Mouse (Mus musculus): Measurements from ENCODE around the gene C3. TPM values are rescaled to one million over a fixed set of nuclear protein-coding genes. Genes with fewer than 3 reads are reported as not detected.

The C3 gene
- polyA plus RNA-seq, 1 experiment from 2014 or later: 2.6 TPM

- Histone ChIP-seq H3K27ac (replicated peaks; ENCODE audit: low read depth, low read length) (no peak overlapping the region), H3K27me3 (ENCODE audit: control insufficient read depth, insufficient read depth, low read length) (no peaks in the 10 kb centered on the region), H3K4me1 (ENCODE audit: control insufficient read depth, insufficient read depth, low read length) (no peaks in the 10 kb centered on the region), H3K4me3 (replicated peaks; ENCODE audit: low read depth, low read length) (no peak overlapping the region), H3K9me3 (ENCODE audit: control insufficient read depth, low read length) (no peaks in the 10 kb centered on the region), H3K36me3 (ENCODE audit: control insufficient read depth, insufficient read depth, low read length) (peaks cover 26% of the 10 kb centered on the region), H3K9ac (replicated peaks; ENCODE audit: low read length) (no peak overlapping the region), H3K4me2 (ENCODE audit: low read length) (no peak overlapping the region)
- 97% methylated on average over 1 of the region's 1 CpGs for WGBS
- DNase-seq (no peak), ATAC-seq (ENCODE audit: low FRiP score, low TSS enrichment) (no peak)
Observed at GRCm38 (mm10) chr17:57232200-57232599, 4.3 kb upstream of the C3 start.

- Histone ChIP-seq H3K36me3 (ENCODE audit: control insufficient read depth, insufficient read depth, low read length) (peaks cover 17% of the 10 kb centered on the region; the same call in 1 of the 2 replicates), H3K4me3 (replicated peaks; ENCODE audit: low read depth, low read length) (no peak overlapping the region), H3K27ac (replicated peaks; ENCODE audit: low read depth, low read length) (no peak overlapping the region), H3K4me2 (ENCODE audit: low read length) (no peak overlapping the region), H3K9ac (replicated peaks; ENCODE audit: low read length) (no peak overlapping the region), H3K4me1 (ENCODE audit: control insufficient read depth, insufficient read depth, low read length) (no peaks in the 10 kb centered on the region), H3K9me3 (ENCODE audit: control insufficient read depth, low read length) (no peaks in the 10 kb centered on the region), H3K27me3 (ENCODE audit: control insufficient read depth, insufficient read depth, low read length) (no peaks in the 10 kb centered on the region)
- ATAC-seq (ENCODE audit: low FRiP score, low TSS enrichment) (no peak), DNase-seq (no peak)
Observed at GRCm38 (mm10) chr17:57231321-57231771, 3.4 kb upstream of the C3 start.

- no peaks in the 10 kb centered on the region for H3K4me1 ChIP-seq (ENCODE audit: control insufficient read depth, insufficient read depth, low read length)
- H3K27me3 ChIP-seq (ENCODE audit: control insufficient read depth, insufficient read depth, low read length): no peaks in the 10 kb centered on the region
- H3K9me3 ChIP-seq (ENCODE audit: control insufficient read depth, low read length): no peaks in the 10 kb centered on the region
- no peak overlapping the region for H3K9ac ChIP-seq (replicated peaks; ENCODE audit: low read length)
- ATAC-seq (ENCODE audit: low FRiP score, low TSS enrichment) (no peak), DNase-seq (no peak)
- no peak overlapping the region for H3K4me2 ChIP-seq (ENCODE audit: low read length)
- WGBS: 72% methylated on average over 6 of the region's 6 CpGs
- no peak overlapping the region for H3K27ac ChIP-seq (replicated peaks; ENCODE audit: low read depth, low read length)
- H3K36me3 ChIP-seq (ENCODE audit: control insufficient read depth, insufficient read depth, low read length): peaks cover 12% of the 10 kb centered on the region; the same call in 1 of the 2 replicates
- H3K4me3 ChIP-seq (replicated peaks; ENCODE audit: low read depth, low read length): no peak overlapping the region
Observed at GRCm38 (mm10) chr17:57230728-57231125, 2.8 kb upstream of the C3 start.

- WGBS: 82% methylated on average over 15 of the region's 15 CpGs
- H3K4me2 ChIP-seq (ENCODE audit: low read length): no peak overlapping the region
- H3K27me3 ChIP-seq (ENCODE audit: control insufficient read depth, insufficient read depth, low read length): no peaks in the 10 kb centered on the region
- ATAC-seq (ENCODE audit: low FRiP score, low TSS enrichment) (no peak), DNase-seq (no peak)
- H3K4me1 ChIP-seq (ENCODE audit: control insufficient read depth, insufficient read depth, low read length): no peaks in the 10 kb centered on the region
- H3K36me3 ChIP-seq (ENCODE audit: control insufficient read depth, insufficient read depth, low read length): peaks cover 9% of the 10 kb centered on the region; the same call in 1 of the 2 replicates
- no peak overlapping the region for H3K4me3 ChIP-seq (replicated peaks; ENCODE audit: low read depth, low read length)
- H3K27ac ChIP-seq (replicated peaks; ENCODE audit: low read depth, low read length): no peak overlapping the region
- no peak overlapping the region for H3K9ac ChIP-seq (replicated peaks; ENCODE audit: low read length)
- H3K9me3 ChIP-seq (ENCODE audit: control insufficient read depth, low read length): no peaks in the 10 kb centered on the region
Observed at GRCm38 (mm10) chr17:57229851-57230727, 2.2 kb upstream of the C3 start.

GRCm38 (mm10) chr17:57228873-57229272, 937 bp upstream of the C3 start:
- H3K9me3 ChIP-seq (ENCODE audit: control insufficient read depth, low read length): no peaks in the 10 kb centered on the region
- H3K4me2 ChIP-seq (ENCODE audit: low read length): no peak overlapping the region
- no peak overlapping the region for H3K9ac ChIP-seq (replicated peaks; ENCODE audit: low read length)
- H3K36me3 ChIP-seq (ENCODE audit: control insufficient read depth, insufficient read depth, low read length): no peaks in the 10 kb centered on the region
- 83% methylated on average over 3 of the region's 3 CpGs for WGBS
- DNase-seq: no peak
- no peak for ATAC-seq (ENCODE audit: low FRiP score, low TSS enrichment)
- H3K4me3 ChIP-seq (replicated peaks; ENCODE audit: low read depth, low read length): no peak overlapping the region
- no peaks in the 10 kb centered on the region for H3K4me1 ChIP-seq (ENCODE audit: control insufficient read depth, insufficient read depth, low read length)
- H3K27ac ChIP-seq (replicated peaks; ENCODE audit: low read depth, low read length): no peak overlapping the region
- H3K27me3 ChIP-seq (ENCODE audit: control insufficient read depth, insufficient read depth, low read length): no peaks in the 10 kb centered on the region

GRCm38 (mm10) chr17:57227468-57227867, 468 bp downstream of the C3 start:
- Histone ChIP-seq H3K9me3 (ENCODE audit: control insufficient read depth, low read length) (no peaks in the 10 kb centered on the region), H3K4me1 (ENCODE audit: control insufficient read depth, insufficient read depth, low read length) (no peaks in the 10 kb centered on the region), H3K9ac (replicated peaks; ENCODE audit: low read length) (no peak overlapping the region), H3K27me3 (ENCODE audit: control insufficient read depth, insufficient read depth, low read length) (no peaks in the 10 kb centered on the region), H3K36me3 (ENCODE audit: control insufficient read depth, insufficient read depth, low read length) (no peaks in the 10 kb centered on the region), H3K4me2 (ENCODE audit: low read length) (no peak overlapping the region), H3K27ac (replicated peaks; ENCODE audit: low read depth, low read length) (no peak overlapping the region), H3K4me3 (replicated peaks; ENCODE audit: low read depth, low read length) (no peak overlapping the region)
- no peak for ATAC-seq (ENCODE audit: low FRiP score, low TSS enrichment)
- 95% methylated on average over 2 of the region's 2 CpGs for WGBS
- no peak for DNase-seq

GRCm38 (mm10) chr17:57223313-57223712, 4.6 kb downstream of the C3 start:
- no peak for ATAC-seq (ENCODE audit: low FRiP score, low TSS enrichment)
- Histone ChIP-seq H3K4me2 (ENCODE audit: low read length) (no peak overlapping the region), H3K4me1 (ENCODE audit: control insufficient read depth, insufficient read depth, low read length) (no peaks in the 10 kb centered on the region), H3K9ac (replicated peaks; ENCODE audit: low read length) (no peak overlapping the region), H3K36me3 (ENCODE audit: control insufficient read depth, insufficient read depth, low read length) (no peaks in the 10 kb centered on the region), H3K9me3 (ENCODE audit: control insufficient read depth, low read length) (no peaks in the 10 kb centered on the region), H3K4me3 (replicated peaks; ENCODE audit: low read depth, low read length) (no peak overlapping the region), H3K27ac (replicated peaks; ENCODE audit: low read depth, low read length) (no peak overlapping the region), H3K27me3 (ENCODE audit: control insufficient read depth, insufficient read depth, low read length) (no peaks in the 10 kb centered on the region)
- DNase-seq: no peak
- 76% methylated on average over 9 of the region's 9 CpGs for WGBS

- Histone ChIP-seq H3K9ac (replicated peaks; ENCODE audit: low read length) (no peak overlapping the region), H3K9me3 (ENCODE audit: control insufficient read depth, low read length) (no peaks in the 10 kb centered on the region), H3K36me3 (ENCODE audit: control insufficient read depth, insufficient read depth, low read length) (no peaks in the 10 kb centered on the region), H3K4me2 (ENCODE audit: low read length) (no peak overlapping the region), H3K4me3 (replicated peaks; ENCODE audit: low read depth, low read length) (no peak overlapping the region), H3K27ac (replicated peaks; ENCODE audit: low read depth, low read length) (no peak overlapping the region), H3K4me1 (ENCODE audit: control insufficient read depth, insufficient read depth, low read length) (no peaks in the 10 kb centered on the region), H3K27me3 (ENCODE audit: control insufficient read depth, insufficient read depth, low read length) (no peaks in the 10 kb centered on the region)
- 85% methylated on average over 4 of the region's 4 CpGs for WGBS
- DNase-seq (no peak), ATAC-seq (ENCODE audit: low FRiP score, low TSS enrichment) (no peak)
Observed at GRCm38 (mm10) chr17:57221911-57222310, 6.0 kb downstream of the C3 start.

GRCm38 (mm10) chr17:57219884-57220207, 8.1 kb downstream of the C3 start:
- H3K9ac ChIP-seq (replicated peaks; ENCODE audit: low read length): no peak overlapping the region
- no peaks in the 10 kb centered on the region for H3K36me3 ChIP-seq (ENCODE audit: control insufficient read depth, insufficient read depth, low read length)
- H3K4me1 ChIP-seq (ENCODE audit: control insufficient read depth, insufficient read depth, low read length): no peaks in the 10 kb centered on the region
- no peak overlapping the region for H3K4me3 ChIP-seq (replicated peaks; ENCODE audit: low read depth, low read length)
- H3K4me2 ChIP-seq (ENCODE audit: low read length): no peak overlapping the region
- 17% methylated on average over 3 of the region's 3 CpGs for WGBS
- H3K27me3 ChIP-seq (ENCODE audit: control insufficient read depth, insufficient read depth, low read length): no peaks in the 10 kb centered on the region
- peak; percentile 47 for DNase-seq
- no peaks in the 10 kb centered on the region for H3K9me3 ChIP-seq (ENCODE audit: control insufficient read depth, low read length)
- H3K27ac ChIP-seq (replicated peaks; ENCODE audit: low read depth, low read length): no peak overlapping the region
- no peak for ATAC-seq (ENCODE audit: low FRiP score, low TSS enrichment)

All from midbrain, embryonic 14.5 days (tissue).